Mouse (Mus musculus) kidney, adult 9 months (tissue): Measurements from ENCODE around the gene Ptprn2.

Source experiments
- DNase-seq: peaks from one replicate; pipeline ENCODE4 v3.0.0; 2022

Ptprn2 gene

GRCm38 (mm10) chr12:116653684-116654083 is 168.2 kb downstream of the Ptprn2 start:
- DNase-seq: no peak

GRCm38 (mm10) chr12:116660076-116660475 is 174.6 kb downstream of the Ptprn2 start:
- DNase-seq: no peak

GRCm38 (mm10) chr12:116661018-116661417 is 175.5 kb downstream of the Ptprn2 start:
- DNase-seq: no peak

- DNase-seq: no peak
These were observed 192.2 kb downstream of the Ptprn2 start for GRCm38 (mm10) chr12:116677701-116678100.

GRCm38 (mm10) chr12:116689832-116690231 is 204.3 kb downstream of the Ptprn2 start:
- no peak for DNase-seq

GRCm38 (mm10) chr12:116709535-116709934 is 224.0 kb downstream of the Ptprn2 start:
- no peak for DNase-seq

- no peak for DNase-seq
These were observed 225.2 kb downstream of the Ptprn2 start for GRCm38 (mm10) chr12:116710716-116711115.

GRCm38 (mm10) chr12:116711133-116711532 is 225.6 kb downstream of the Ptprn2 start:
- no peak for DNase-seq

GRCm38 (mm10) chr12:116713096-116713495 is 227.6 kb downstream of the Ptprn2 start:
- no peak for DNase-seq

GRCm38 (mm10) chr12:116721062-116721461 is 235.5 kb downstream of the Ptprn2 start:
- DNase-seq: no peak

GRCm38 (mm10) chr12:116740141-116740540 is 254.6 kb downstream of the Ptprn2 start:
- no peak for DNase-seq

- DNase-seq: no peak
These were observed 255.8 kb downstream of the Ptprn2 start for GRCm38 (mm10) chr12:116741300-116741699.

GRCm38 (mm10) chr12:116746401-116746800 is 260.9 kb downstream of the Ptprn2 start:
- no peak for DNase-seq

GRCm38 (mm10) chr12:116752784-116753183 is 267.3 kb downstream of the Ptprn2 start:
- no peak for DNase-seq

- no peak for DNase-seq
These were observed 278.4 kb downstream of the Ptprn2 start for GRCm38 (mm10) chr12:116763961-116764360.

GRCm38 (mm10) chr12:116770911-116771310 is 285.4 kb downstream of the Ptprn2 start:
- DNase-seq: no peak

- DNase-seq: no peak
These were observed 286.0 kb downstream of the Ptprn2 start for GRCm38 (mm10) chr12:116771493-116771892.

GRCm38 (mm10) chr12:116772081-116772566 is 286.6 kb downstream of the Ptprn2 start:
- DNase-seq: peak; percentile 58

- DNase-seq: no peak
These were observed 287.8 kb downstream of the Ptprn2 start for GRCm38 (mm10) chr12:116773344-116773743.

- DNase-seq: no peak
These were observed 290.9 kb downstream of the Ptprn2 start for GRCm38 (mm10) chr12:116776447-116776846.

- peak; percentile 12 for DNase-seq
These were observed 292.9 kb downstream of the Ptprn2 start for GRCm38 (mm10) chr12:116778095-116779090.

- no peak for DNase-seq
These were observed 294.9 kb downstream of the Ptprn2 start for GRCm38 (mm10) chr12:116780419-116780818.

GRCm38 (mm10) chr12:116785731-116786130 is 300.2 kb downstream of the Ptprn2 start:
- DNase-seq: no peak

GRCm38 (mm10) chr12:116788346-116788745 is 302.8 kb downstream of the Ptprn2 start:
- DNase-seq: no peak
